Mouse (Mus musculus) heart, adult 2 months (tissue): ENCODE results near the gene Fam3c.

Experiments
- CTCF ChIP-seq: fragments of 200-600 bp; IDR thresholded peaks from 2 replicates; pipeline ENCODE4 v1.8.1; 2022; ENCODE audit warnings: antibody characterized with exemption, mild to moderate bottlenecking, moderate library complexity
- EP300 ChIP-seq: fragments of 200-500 bp; IDR thresholded peaks from 2 replicates; pipeline ENCODE4 v1.6.1; 2011; ENCODE audit warnings: low read depth, low read length, control low read depth; ENCODE audit not compliant: insufficient read depth

GRCm38 (mm10) chr6:22266018-22266417, 90.0 kb downstream of the Fam3c start:
- TF ChIP-seq CTCF (no peak), EP300 (no peak)
